In genomic region chr17:27684886-27685549, GRCm38 (mm10) we compare ENCODE assay signal across 8 mouse cellular contexts. TPM values are rescaled to one million over a fixed set of nuclear protein-coding genes. Genes with fewer than 3 reads are reported as not detected.
DNase-seq lines count a peak whose midpoint lies in the region; ATAC-seq and TF ChIP-seq lines count a peak whose summit lies in the region.

No protein-coding gene starts in this region.

- H3K9ac ChIP-seq in liver, postnatal 0 days (replicated peaks) = no peak overlapping the region

- peak; percentile 50 to 59 for DNase-seq in B cell, adult 2 months
- DNase-seq in R1 (ENCODE audit: low read depth, low spot score) = peak; percentile 83
- peak; percentile 79 for DNase-seq in embryo, embryonic 9.5 days (ENCODE audit: extremely low spot score)
- peak; percentile 82 for DNase-seq in hindbrain, embryonic 10.5 days (ENCODE audit: low spot score)
- DNase-seq in layer of hippocampus, adult 8-10 months (ENCODE audit: low spot score in 2 of 2) = peak; percentile 85 to 86
- peak; percentile 44 for DNase-seq in liver, postnatal 0 days
- DNase-seq in ovary, postnatal 36 days (ENCODE audit: low spot score) = peak; percentile 64

- peak; percentile 29; the same call in 1 of the 2 replicates for ATAC-seq in liver, postnatal 0 days
- no peak for ATAC-seq in erythroid progenitor cell, adult 5-6 weeks (replicated peaks; ENCODE audit: low FRiP score, poor library complexity, severe bottlenecking)

- TF ChIP-seq EP300 in liver, postnatal 0 days (IDR thresholded peaks at IDR 0.05; ENCODE audit: low read depth) = no peak

- H3K4me3 ChIP-seq in hindbrain, embryonic 10.5 days = peak overlapping the region; percentile 64
- H3K4me3 ChIP-seq in liver, postnatal 0 days (ENCODE audit: low read depth, low read length) = peak overlapping the region; percentile 11

- peak overlapping the region; percentile 81 for H3K27ac ChIP-seq in hindbrain, embryonic 10.5 days
- H3K27ac ChIP-seq in liver, postnatal 0 days (ENCODE audit: low read depth) = no peak overlapping the region

- H3K27me3 ChIP-seq in hindbrain, embryonic 10.5 days (ENCODE audit: insufficient read depth, poor library complexity, severe bottlenecking) = peaks cover 59% of the 10 kb centered on the region
- peaks cover 46% of the 10 kb centered on the region for H3K27me3 ChIP-seq in liver, postnatal 0 days (ENCODE audit: insufficient read depth, low read length)

- no peaks in the 10 kb centered on the region for H3K36me3 ChIP-seq in hindbrain, embryonic 10.5 days
- no peaks in the 10 kb centered on the region for H3K36me3 ChIP-seq in liver, postnatal 0 days (replicated peaks; ENCODE audit: insufficient read depth, low read length)

- H3K9me3 ChIP-seq in hindbrain, embryonic 10.5 days = no peaks in the 10 kb centered on the region
- H3K9me3 ChIP-seq in liver, postnatal 0 days (ENCODE audit: low read length) = no peaks in the 10 kb centered on the region

- peak overlapping the region; percentile 58 for H3K4me2 ChIP-seq in liver, postnatal 0 days (ENCODE audit: low read depth, low read length)

- H3K4me1 ChIP-seq in hindbrain, embryonic 10.5 days (replicated peaks) = peaks cover 43% of the 10 kb centered on the region
- no peaks in the 10 kb centered on the region for H3K4me1 ChIP-seq in liver, postnatal 0 days (ENCODE audit: insufficient read depth)

- under 1% methylated on average over 47 of the region's 53 CpGs for WGBS in hindbrain, embryonic 10.5 days
- 3% methylated on average over 43 of the region's 53 CpGs for WGBS in liver, postnatal 0 days (ENCODE audit: insufficient replicate concordance)

- TF ChIP-seq CTCF in liver, postnatal 0 days (IDR thresholded peaks at IDR 0.05; ENCODE audit: low read depth) = peak; percentile 53

RNA-seq across cellular contexts. Expression of gene Pacsin1, which starts 29.7 kb away (rescaled TPM):
- polyA plus RNA-seq in hindbrain, embryonic 10.5 days (2016; fragmentation: Nextera tagmentation; extraction: Ambion mirVana) = 3.4 and 3.6 TPM in 2 replicates
- total RNA-seq in layer of hippocampus, adult 8-10 months (2022) = 100 to 1,000 TPM; 308 to 331 (median 324) TPM
- 0.27 and 0.29 TPM in 2 replicates for polyA plus RNA-seq in liver, postnatal 0 days (2015; fragmentation: Nextera tagmentation; extraction: Ambion mirVana)
- not detected in 2 replicates for total RNA-seq in erythroid progenitor cell, adult 5-6 weeks (2015; ENCODE audit: low replicate concordance)
- not detected in 2 replicates for total RNA-seq in erythroid progenitor cell, adult 5-6 weeks (2017; ENCODE audit: low replicate concordance)

RNA-seq across cellular contexts. Expression of gene Spdef, which starts 43.7 kb away (rescaled TPM):
- polyA plus RNA-seq in hindbrain, embryonic 10.5 days (2016; fragmentation: Nextera tagmentation; extraction: Ambion mirVana) = 0.13 and 0.31 TPM in 2 replicates
- under 1 TPM in 3 of 4 experiments, not detected in 1; 0.25 to 0.63 (median 0.31) TPM for total RNA-seq in layer of hippocampus, adult 8-10 months (2022)
- 0.08 TPM in 1 of 2 replicates, not detected in the other for polyA plus RNA-seq in liver, postnatal 0 days (2015; fragmentation: Nextera tagmentation; extraction: Ambion mirVana)
- total RNA-seq in erythroid progenitor cell, adult 5-6 weeks (2015; ENCODE audit: low replicate concordance) = not detected in 2 replicates
- not detected in 2 replicates for total RNA-seq in erythroid progenitor cell, adult 5-6 weeks (2017; ENCODE audit: low replicate concordance)

RNA-seq across cellular contexts. Expression of gene Rps10, which starts 48.5 kb away (rescaled TPM):
- polyA plus RNA-seq in hindbrain, embryonic 10.5 days (2016; fragmentation: Nextera tagmentation; extraction: Ambion mirVana) = 827 and 832 TPM in 2 replicates
- total RNA-seq in layer of hippocampus, adult 8-10 months (2022) = 100 to 1,000 TPM; 403 to 610 (median 491) TPM
- 523 and 535 TPM in 2 replicates for polyA plus RNA-seq in liver, postnatal 0 days (2015; fragmentation: Nextera tagmentation; extraction: Ambion mirVana)
- 648 and 718 TPM in 2 replicates for total RNA-seq in erythroid progenitor cell, adult 5-6 weeks (2015; ENCODE audit: low replicate concordance)
- 440 and 463 TPM in 2 replicates for total RNA-seq in erythroid progenitor cell, adult 5-6 weeks (2017; ENCODE audit: low replicate concordance)

RNA-seq across cellular contexts. Expression of gene RPS10-NUDT3, which starts 50.0 kb away (rescaled TPM):
- 0.86 TPM in 1 of 2 replicates, not detected in the other for polyA plus RNA-seq in hindbrain, embryonic 10.5 days (2016; fragmentation: Nextera tagmentation; extraction: Ambion mirVana)
- total RNA-seq in layer of hippocampus, adult 8-10 months (2022) = 1 to 10 TPM in 1 of 4 experiments, not detected in 3; 1.6 TPM
- not detected in 2 replicates for polyA plus RNA-seq in liver, postnatal 0 days (2015; fragmentation: Nextera tagmentation; extraction: Ambion mirVana)
- not detected in 2 replicates for total RNA-seq in erythroid progenitor cell, adult 5-6 weeks (2015; ENCODE audit: low replicate concordance)
- total RNA-seq in erythroid progenitor cell, adult 5-6 weeks (2017; ENCODE audit: low replicate concordance) = 12.3 TPM in 1 of 2 replicates, not detected in the other

Comparison
In these comparisons a context has a peak if more than half of its experiments do, and no peak if none do; other contexts are left out.
1. RNA of gene Pacsin1, which starts 29.7 kb away (total RNA-seq): 308 to 331 TPM in layer of hippocampus, adult 8-10 months; not detected in erythroid progenitor cell, adult 5-6 weeks; every median in the first group is over 100 times any median in the second.
2. Peak in every context shown above with its lines, with median percentiles within 50 percentile points of each other: DNase-seq.